In the genomic region with DNA sequence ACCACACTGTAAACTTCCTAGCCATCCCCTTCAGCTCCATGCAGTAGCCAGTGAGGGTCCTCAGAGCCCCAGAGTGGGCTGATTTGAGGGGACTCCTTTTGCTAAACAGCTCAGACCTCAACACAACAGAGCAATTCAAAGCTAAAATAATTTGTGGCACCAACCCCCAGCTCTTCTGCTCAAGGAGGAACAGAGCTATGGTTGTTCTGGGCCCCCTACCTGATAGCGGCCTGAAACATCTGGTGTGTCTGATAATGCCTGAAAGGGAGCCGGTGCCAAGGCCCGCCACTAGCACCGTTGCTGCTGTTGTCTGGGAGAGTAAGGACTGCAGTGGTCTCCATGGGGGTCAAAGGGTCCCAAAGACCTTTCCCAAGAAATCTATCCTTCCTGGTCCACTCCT, we compare ENCODE assay signal across 20 mouse cellular contexts. TPM values are rescaled to one million over a fixed set of nuclear protein-coding genes. Genes with fewer than 3 reads are reported as not detected.
DNase-seq lines count a peak whose midpoint lies in the region; ATAC-seq and TF ChIP-seq lines count a peak whose summit lies in the region.
"Had no signal": no experiment of that assay in that cellular context is flagged by ENCODE, and none has a peak within 500 bp of the region (broad histone marks: within the 10 kb centered on the region; RNA-seq: fewer than 3 reads in every experiment).

No protein-coding gene starts in this region.

- H3K9me3 ChIP-seq in forebrain, embryonic 10.5 days = no peaks in the 10 kb centered on the region
- H3K9me3 ChIP-seq in forebrain, postnatal 0 days (ENCODE audit: low read length) = no peaks in the 10 kb centered on the region
- H3K9me3 ChIP-seq in liver, postnatal 0 days (ENCODE audit: low read length) = no peaks in the 10 kb centered on the region
- H3K9me3 ChIP-seq: embryonic facial prominence, embryonic 12.5 days; forebrain, embryonic 13.5 days; heart, embryonic 15.5 days; hindbrain, embryonic 15.5 days had no signal

- peak overlapping the region; percentile 58 for H3K27ac ChIP-seq in forebrain, embryonic 10.5 days
- H3K27ac ChIP-seq in forebrain, postnatal 0 days (ENCODE audit: low read depth, low read length) = no peak overlapping the region
- peak overlapping the region; percentile 95 for H3K27ac ChIP-seq in liver, postnatal 0 days (ENCODE audit: low read depth)
- H3K27ac ChIP-seq: embryonic facial prominence, embryonic 12.5 days; forebrain, embryonic 13.5 days; heart, embryonic 15.5 days; hindbrain, embryonic 15.5 days had no signal

- H3K27me3 ChIP-seq in forebrain, embryonic 10.5 days (ENCODE audit: poor library complexity, severe bottlenecking) = peaks cover 52% of the 10 kb centered on the region
- no peaks in the 10 kb centered on the region for H3K27me3 ChIP-seq in forebrain, postnatal 0 days (ENCODE audit: insufficient read depth, low read length)
- H3K27me3 ChIP-seq in liver, postnatal 0 days (ENCODE audit: insufficient read depth, low read length) = no peaks in the 10 kb centered on the region
- H3K27me3 ChIP-seq: embryonic facial prominence, embryonic 12.5 days had no signal

- no peak overlapping the region for H3K4me2 ChIP-seq in forebrain, postnatal 0 days (ENCODE audit: low read depth)
- peak overlapping the region; percentile 90 for H3K4me2 ChIP-seq in liver, postnatal 0 days (ENCODE audit: low read depth, low read length)
- H3K4me2 ChIP-seq: embryonic facial prominence, embryonic 12.5 days; forebrain, embryonic 13.5 days; heart, embryonic 15.5 days; hindbrain, embryonic 15.5 days had no signal

- no peak for DNase-seq in forebrain, embryonic 10.5 days (ENCODE audit: extremely low spot score, low spot score)
- DNase-seq in forebrain, postnatal 0 days = no peak
- peak; percentile 86 for DNase-seq in MEL-GATA-1-ER (ENCODE audit: extremely low read depth, low read depth)
- DNase-seq in liver, postnatal 0 days = peak; percentile 78
- DNase-seq in testis, postnatal 14 days (ENCODE audit: low spot score) = no peak
- DNase-seq in cerebellum, adult 18-20 months = no peak
- DNase-seq in lung, postnatal 4 days = no peak
- DNase-seq: cerebellum, postnatal 25 days; gastrocnemius, postnatal 10 days; kidney, adult 18-20 months; kidney, postnatal 4 days; lung, adult 2 months; retina, postnatal 1 day; thymus, postnatal 4 days had no signal

- ATAC-seq in forebrain, postnatal 0 days = no peak
- peak; percentile 78 for ATAC-seq in erythroid progenitor cell, adult 5-6 weeks (replicated peaks; ENCODE audit: low FRiP score, poor library complexity, severe bottlenecking)
- peak; percentile 66 for ATAC-seq in liver, postnatal 0 days
- ATAC-seq: forebrain, embryonic 13.5 days had no signal

- peaks cover 21% of the 10 kb centered on the region for H3K4me1 ChIP-seq in forebrain, embryonic 10.5 days
- peaks cover 5% of the 10 kb centered on the region; the same call in 1 of the 2 replicates for H3K4me1 ChIP-seq in forebrain, postnatal 0 days (ENCODE audit: insufficient read depth)
- H3K4me1 ChIP-seq in liver, postnatal 0 days (ENCODE audit: insufficient read depth) = peaks cover 19% of the 10 kb centered on the region

- WGBS in forebrain, embryonic 10.5 days = 74% methylated on average over 4 of the region's 4 CpGs
- WGBS in forebrain, postnatal 0 days = 81% methylated on average over 4 of the region's 4 CpGs
- 48% methylated on average over 4 of the region's 4 CpGs for WGBS in liver, postnatal 0 days (ENCODE audit: insufficient replicate concordance)

- H3K4me3 ChIP-seq in forebrain, embryonic 10.5 days = peak overlapping the region; percentile 2; the same call in 1 of the 2 replicates
- no peak overlapping the region for H3K4me3 ChIP-seq in forebrain, postnatal 0 days (ENCODE audit: low read depth, low read length)
- peak overlapping the region; percentile 93 for H3K4me3 ChIP-seq in liver, postnatal 0 days (ENCODE audit: low read depth, low read length)
- H3K4me3 ChIP-seq: embryonic facial prominence, embryonic 12.5 days; forebrain, embryonic 13.5 days; heart, embryonic 15.5 days; hindbrain, embryonic 15.5 days had no signal

- TF ChIP-seq EP300 in liver, postnatal 0 days (IDR thresholded peaks at IDR 0.05; ENCODE audit: low read depth) = peak; percentile 94

- H3K9ac ChIP-seq in forebrain, postnatal 0 days = no peak overlapping the region
- peak overlapping the region; percentile 98 for H3K9ac ChIP-seq in liver, postnatal 0 days (replicated peaks)
- H3K9ac ChIP-seq: embryonic facial prominence, embryonic 12.5 days; forebrain, embryonic 13.5 days; heart, embryonic 15.5 days; hindbrain, embryonic 15.5 days had no signal

- no peak for TF ChIP-seq CTCF in forebrain, postnatal 0 days (IDR thresholded peaks at IDR 0.05; ENCODE audit: low read depth)
- TF ChIP-seq CTCF in liver, postnatal 0 days (IDR thresholded peaks at IDR 0.05; ENCODE audit: low read depth) = no peak

- H3K36me3 ChIP-seq in forebrain, embryonic 10.5 days (replicated peaks) = no peaks in the 10 kb centered on the region
- H3K36me3 ChIP-seq in forebrain, postnatal 0 days (ENCODE audit: insufficient read depth) = no peaks in the 10 kb centered on the region
- H3K36me3 ChIP-seq in liver, postnatal 0 days (replicated peaks; ENCODE audit: insufficient read depth, low read length) = peaks cover 21% of the 10 kb centered on the region
- H3K36me3 ChIP-seq: embryonic facial prominence, embryonic 12.5 days; heart, embryonic 15.5 days; hindbrain, embryonic 15.5 days had no signal

RNA-seq across cellular contexts. Expression of gene Klf1, which starts 0.7 kb away (rescaled TPM):
- 18.3 and 24.3 TPM in 2 replicates for polyA plus RNA-seq in forebrain, embryonic 10.5 days (2016; fragmentation: Nextera tagmentation; extraction: Ambion mirVana)
- 0.46 TPM in 1 of 2 replicates, not detected in the other for total RNA-seq in forebrain, postnatal 0 days (2014; rRNA removed)
- 0.50 and 0.77 TPM in 2 replicates for polyA plus RNA-seq in forebrain, postnatal 0 days (2015; fragmentation: Nextera tagmentation; extraction: Ambion mirVana)
- 262 and 325 TPM in 2 replicates for total RNA-seq in erythroid progenitor cell, adult 5-6 weeks (2015; ENCODE audit: low replicate concordance)
- 240 and 399 TPM in 2 replicates for total RNA-seq in erythroid progenitor cell, adult 5-6 weeks (2017; ENCODE audit: low replicate concordance)
- polyA plus RNA-seq in liver, postnatal 0 days (2015; fragmentation: Nextera tagmentation; extraction: Ambion mirVana) = 133 and 149 TPM in 2 replicates
- total RNA-seq: adrenal gland, adult 18-20 months had no signal

RNA-seq across cellular contexts. Expression of gene Dnase2a, which starts 7.3 kb away (rescaled TPM):
- 7.9 and 9.2 TPM in 2 replicates for polyA plus RNA-seq in forebrain, embryonic 10.5 days (2016; fragmentation: Nextera tagmentation; extraction: Ambion mirVana)
- 3.6 and 3.7 TPM in 2 replicates for total RNA-seq in forebrain, postnatal 0 days (2014; rRNA removed)
- polyA plus RNA-seq in forebrain, postnatal 0 days (2015; fragmentation: Nextera tagmentation; extraction: Ambion mirVana) = 6.3 and 7.1 TPM in 2 replicates
- 32.7 and 33.2 TPM in 2 replicates for total RNA-seq in erythroid progenitor cell, adult 5-6 weeks (2015; ENCODE audit: low replicate concordance)
- 74.6 and 78.4 TPM in 2 replicates for total RNA-seq in erythroid progenitor cell, adult 5-6 weeks (2017; ENCODE audit: low replicate concordance)
- 15.4 and 16.0 TPM in 2 replicates for polyA plus RNA-seq in liver, postnatal 0 days (2015; fragmentation: Nextera tagmentation; extraction: Ambion mirVana)

RNA-seq across cellular contexts. Expression of gene Gcdh, which starts 7.3 kb away (rescaled TPM):
- 44.6 and 49.6 TPM in 2 replicates for polyA plus RNA-seq in forebrain, embryonic 10.5 days (2016; fragmentation: Nextera tagmentation; extraction: Ambion mirVana)
- total RNA-seq in forebrain, postnatal 0 days (2014; rRNA removed) = 28.9 and 31.5 TPM in 2 replicates
- polyA plus RNA-seq in forebrain, postnatal 0 days (2015; fragmentation: Nextera tagmentation; extraction: Ambion mirVana) = 21.3 and 27.5 TPM in 2 replicates
- total RNA-seq in erythroid progenitor cell, adult 5-6 weeks (2015; ENCODE audit: low replicate concordance) = 16.9 and 36.9 TPM in 2 replicates
- total RNA-seq in erythroid progenitor cell, adult 5-6 weeks (2017; ENCODE audit: low replicate concordance) = 22.8 and 26.2 TPM in 2 replicates
- 139 and 141 TPM in 2 replicates for polyA plus RNA-seq in liver, postnatal 0 days (2015; fragmentation: Nextera tagmentation; extraction: Ambion mirVana)

RNA-seq across cellular contexts. Expression of gene Syce2, which starts 29.2 kb away (rescaled TPM):
- 91.1 and 92.7 TPM in 2 replicates for polyA plus RNA-seq in forebrain, embryonic 10.5 days (2016; fragmentation: Nextera tagmentation; extraction: Ambion mirVana)
- 27.5 and 32.2 TPM in 2 replicates for total RNA-seq in forebrain, postnatal 0 days (2014; rRNA removed)
- 77.9 and 78.2 TPM in 2 replicates for polyA plus RNA-seq in forebrain, postnatal 0 days (2015; fragmentation: Nextera tagmentation; extraction: Ambion mirVana)
- 65.2 and 133 TPM in 2 replicates for total RNA-seq in erythroid progenitor cell, adult 5-6 weeks (2015; ENCODE audit: low replicate concordance)
- 9.2 and 29.9 TPM in 2 replicates for total RNA-seq in erythroid progenitor cell, adult 5-6 weeks (2017; ENCODE audit: low replicate concordance)
- polyA plus RNA-seq in liver, postnatal 0 days (2015; fragmentation: Nextera tagmentation; extraction: Ambion mirVana) = 30.6 and 31.2 TPM in 2 replicates

RNA-seq across cellular contexts. Expression of gene Mast1, which starts 36.1 kb away (rescaled TPM):
- polyA plus RNA-seq in forebrain, embryonic 10.5 days (2016; fragmentation: Nextera tagmentation; extraction: Ambion mirVana) = 2.6 and 3.8 TPM in 2 replicates
- 39.7 and 57.7 TPM in 2 replicates for total RNA-seq in forebrain, postnatal 0 days (2014; rRNA removed)
- polyA plus RNA-seq in forebrain, postnatal 0 days (2015; fragmentation: Nextera tagmentation; extraction: Ambion mirVana) = 44.2 and 63.8 TPM in 2 replicates
- total RNA-seq in erythroid progenitor cell, adult 5-6 weeks (2015; ENCODE audit: low replicate concordance) = not detected in 2 replicates
- total RNA-seq in erythroid progenitor cell, adult 5-6 weeks (2017; ENCODE audit: low replicate concordance) = not detected in 2 replicates
- 0.07 TPM in 1 of 2 replicates, not detected in the other for polyA plus RNA-seq in liver, postnatal 0 days (2015; fragmentation: Nextera tagmentation; extraction: Ambion mirVana)

Comparison
In these comparisons a context has a peak if more than half of its experiments do, and no peak if none do; other contexts are left out.
1. RNA of gene Klf1, which starts 0.7 kb away (polyA plus RNA-seq): 133 to 149 TPM in liver, postnatal 0 days and 18.3 to 24.3 TPM in forebrain, embryonic 10.5 days; 0.50 to 0.77 TPM in forebrain, postnatal 0 days; every median in the first group is over 10 times any median in the second.
2. DNase-seq: peak in MEL-GATA-1-ER (single experiment) and liver, postnatal 0 days (single experiment); none in forebrain, embryonic 10.5 days (single experiment), forebrain, postnatal 0 days (single experiment), testis, postnatal 14 days (single experiment), cerebellum, adult 18-20 months (0 of 2) and lung, postnatal 4 days (0 of 2).